Mouse (Mus musculus) ES-E14 (cell line): ENCODE data around the gene Bcam.

ENCODE experiments used
- CHD2 ChIP-seq: IDR thresholded peaks from 2 replicates; pipeline ENCODE4 v1.6.1; 2014; ENCODE audit warnings: mild to moderate bottlenecking, low read depth, low read length, inconsistent platforms
- MAFK ChIP-seq: IDR thresholded peaks from 2 replicates; pipeline ENCODE4 v1.6.1; 2014; ENCODE audit warnings: mild to moderate bottlenecking, low read depth, low read length, inconsistent platforms; ENCODE audit not compliant: insufficient read depth
- ZNF384 ChIP-seq: IDR thresholded peaks from 2 replicates; pipeline ENCODE4 v1.6.1; 2012; ENCODE audit warnings: low read depth, low read length, inconsistent platforms

- TF ChIP-seq MAFK (no peak), ZNF384 (no peak), CHD2 (no peak)
Observed at GRCm38 (mm10) chr7:19740269-19740668, 30.5 kb downstream of the Bcam start.
